Mouse (Mus musculus) midbrain, embryonic 10.5 days (tissue): Measurements from ENCODE around the gene Osbpl3. TPM values are rescaled to one million over a fixed set of nuclear protein-coding genes. Genes with fewer than 3 reads are reported as not detected.

Experiments used
- DNase-seq: peaks from one replicate; pipeline ENCODE4 v3.0.0-alpha.2; 2017; ENCODE audit warnings: low spot score
- H3K27ac ChIP-seq: fragments of 300-500 bp; sonication (generic); replicated peaks from 2 replicates; pipeline ENCODE4 v1.5.1; 2016; ENCODE audit warnings: mild to moderate bottlenecking
- H3K27me3 ChIP-seq: fragments of 300-500 bp; sonication (generic); 2 replicates; pipeline ENCODE4 v1.6.1; 2016; ENCODE audit warnings: low read depth, mild to moderate bottlenecking; ENCODE audit not compliant: poor library complexity, severe bottlenecking
- H3K36me3 ChIP-seq: fragments of 300-500 bp; sonication (generic); 2 replicates; pipeline ENCODE4 v1.6.1; 2016; ENCODE audit warnings: mild to moderate bottlenecking, moderate library complexity
- H3K4me1 ChIP-seq: fragments of 300-500 bp; sonication (generic); 2 replicates; pipeline ENCODE4 v1.6.1; 2016
- H3K4me3 ChIP-seq: fragments of 300-500 bp; sonication (generic); 2 replicates; pipeline ENCODE4 v1.5.1; 2016; ENCODE audit warnings: mild to moderate bottlenecking, moderate library complexity
- H3K9me3 ChIP-seq: fragments of 300-500 bp; sonication (generic); replicated peaks from 2 replicates; pipeline ENCODE4 v1.6.1; 2016; ENCODE audit warnings: mild to moderate bottlenecking
- WGBS: fragments of 180-500 bp; shearing (Covaris S2); methylation state at CpG from one replicate; pipeline ENCODE4 v1.1.7; 2016; 5-methylcytosine and 5-hydroxymethylcytosine counted together
- polyA plus RNA-seq: library from polyadenylated mRNA; unstranded; fragments of >200 nt; fragmentation: Nextera tagmentation; extraction: Ambion mirVana; gene quantifications from 2 replicates; pipeline ENCODE4 v1.2.1, GENCODE M21; 2016

Gene Osbpl3
- polyA plus RNA-seq, 1 experiment from 2014 or later = 7.3 TPM

DNA sequence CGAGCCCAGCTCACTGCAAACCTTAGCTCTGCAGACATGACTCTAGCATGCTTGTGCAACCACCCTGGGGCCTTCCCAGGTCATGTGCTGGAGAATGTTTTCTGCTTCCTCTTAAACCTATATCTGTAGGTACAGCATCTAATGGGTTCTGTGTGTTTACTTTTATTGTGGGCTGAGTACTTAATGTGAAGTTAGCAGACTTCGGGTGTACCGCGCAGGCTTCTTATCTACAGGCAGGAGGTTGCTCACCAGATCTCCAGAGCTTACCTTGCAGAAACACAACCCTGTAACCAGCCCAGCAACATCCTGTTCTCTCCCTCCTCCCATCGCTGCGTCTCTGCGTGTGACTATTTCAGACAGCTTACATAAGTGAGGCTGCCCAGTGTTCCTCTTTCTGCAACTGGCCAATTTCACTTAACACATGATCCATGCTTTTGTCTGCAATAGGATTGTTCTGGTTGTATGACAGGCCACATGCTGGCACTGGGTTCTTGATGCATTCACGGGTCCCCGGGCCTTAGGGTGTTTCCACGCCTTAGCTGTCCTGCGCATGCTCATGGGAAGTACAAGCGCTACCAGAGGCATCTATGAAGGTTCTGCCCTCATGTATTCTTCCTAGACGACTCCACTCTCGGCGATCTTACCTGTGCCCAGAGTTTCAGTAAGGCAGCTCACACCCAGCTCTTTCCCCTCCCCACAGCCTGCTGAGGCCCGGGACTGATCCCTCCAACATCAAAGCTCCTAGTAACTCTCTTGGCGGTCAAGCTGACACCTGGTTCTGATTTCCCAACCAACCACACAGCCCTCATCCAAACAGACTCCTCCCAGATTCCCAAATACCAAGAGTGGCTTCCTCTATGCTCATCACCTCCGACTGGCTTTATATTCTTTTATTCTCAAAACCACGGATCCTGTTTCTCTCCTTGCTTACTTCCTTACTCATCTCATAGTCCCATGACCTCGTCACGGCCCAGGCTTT is 78.0 kb downstream of the Osbpl3 start:
- DNase-seq = no peak
- Histone ChIP-seq H3K4me3 (no peak overlapping the region), H3K4me1 (peaks cover 13% of the 10 kb centered on the region), H3K9me3 (no peaks in the 10 kb centered on the region), H3K36me3 (no peaks in the 10 kb centered on the region), H3K27me3 (no peaks in the 10 kb centered on the region), H3K27ac (no peak overlapping the region)
- WGBS = 85% methylated on average over 21 of the region's 21 CpGs

DNA sequence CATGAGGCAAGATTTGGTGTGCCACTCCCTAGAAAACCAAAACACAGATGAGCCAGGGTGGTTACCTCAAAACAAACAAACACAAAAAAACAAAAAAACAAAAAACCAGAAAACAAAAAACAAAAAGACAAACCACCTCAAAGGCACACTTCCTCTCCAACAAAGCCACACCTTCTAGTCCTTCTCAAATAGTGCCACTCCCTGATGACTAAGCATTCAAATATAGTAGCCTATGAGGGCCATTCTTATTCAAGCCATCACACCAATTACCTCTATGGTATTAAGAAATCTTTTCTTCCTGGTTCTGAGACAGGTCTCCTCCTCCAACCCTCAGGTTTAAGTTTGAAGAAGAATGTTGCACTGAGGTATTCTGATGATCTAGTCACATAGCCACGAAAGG is 79.3 kb downstream of the Osbpl3 start:
- H3K9me3 ChIP-seq = no peaks in the 10 kb centered on the region
- WGBS = 91% methylated on average over 1 of the region's 1 CpGs
- no peak overlapping the region for H3K27ac ChIP-seq

DNA sequence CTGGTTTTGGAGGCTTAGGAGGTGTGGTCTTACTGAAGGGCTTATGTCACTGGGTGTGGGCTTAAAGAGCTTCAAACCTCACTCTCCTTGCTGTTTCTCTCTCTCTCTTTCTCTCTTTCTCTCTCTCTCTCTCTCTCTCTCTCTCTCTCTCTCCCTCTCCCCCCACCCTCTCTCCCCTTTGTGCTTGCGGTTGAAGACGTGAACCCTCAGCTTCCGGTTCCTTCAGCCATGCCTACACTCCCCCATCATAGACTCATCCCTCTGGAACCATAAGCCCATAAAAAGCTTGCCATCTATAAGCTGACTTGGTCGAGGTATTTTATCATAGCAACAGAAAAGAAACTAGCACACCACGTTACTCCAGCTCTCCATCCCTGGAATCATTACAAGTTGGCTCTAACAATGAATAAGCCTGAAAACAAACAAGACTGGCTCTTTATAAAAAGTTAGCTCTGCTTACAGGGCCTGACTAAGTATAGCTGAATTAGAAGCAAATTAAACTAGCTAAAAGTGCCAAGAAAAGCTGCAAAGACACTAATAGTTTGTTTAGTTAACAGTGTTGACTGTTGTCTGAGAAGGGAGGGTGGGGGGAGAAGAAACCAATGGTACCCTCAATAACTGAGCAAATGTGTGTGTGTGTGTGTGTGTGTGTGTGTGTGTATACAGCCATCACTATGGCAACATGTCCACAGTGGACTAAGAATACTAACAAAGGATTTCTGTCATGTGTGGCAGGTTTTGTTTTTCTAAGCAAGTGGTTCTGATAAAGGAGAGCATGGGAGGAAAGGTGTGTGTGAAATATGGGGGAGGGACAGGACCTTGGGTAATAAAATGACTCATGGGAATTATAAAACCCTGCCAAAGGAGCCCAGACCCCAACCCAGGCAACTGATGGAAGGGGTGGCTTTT is 83.2 kb downstream of the Osbpl3 start:
- Histone ChIP-seq H3K4me3 (no peak overlapping the region), H3K9me3 (no peaks in the 10 kb centered on the region), H3K27me3 (no peaks in the 10 kb centered on the region), H3K36me3 (0 out of 2 replicates have a peak, but pooled peaks cover 5% of the 10 kb centered on the region), H3K27ac (peak overlapping the region; percentile 55; the same call in 1 of the 2 replicates), H3K4me1 (peaks cover 17% of the 10 kb centered on the region)
- 84% methylated on average over 5 of the region's 5 CpGs for WGBS
- DNase-seq = no peak

More for the DNA sequence above, 79.3 kb downstream of the Osbpl3 start:
- Histone ChIP-seq H3K4me1 (peaks cover 18% of the 10 kb centered on the region), H3K4me3 (no peak overlapping the region), H3K27me3 (no peaks in the 10 kb centered on the region), H3K36me3 (no peaks in the 10 kb centered on the region)
- no peak for DNase-seq

DNA sequence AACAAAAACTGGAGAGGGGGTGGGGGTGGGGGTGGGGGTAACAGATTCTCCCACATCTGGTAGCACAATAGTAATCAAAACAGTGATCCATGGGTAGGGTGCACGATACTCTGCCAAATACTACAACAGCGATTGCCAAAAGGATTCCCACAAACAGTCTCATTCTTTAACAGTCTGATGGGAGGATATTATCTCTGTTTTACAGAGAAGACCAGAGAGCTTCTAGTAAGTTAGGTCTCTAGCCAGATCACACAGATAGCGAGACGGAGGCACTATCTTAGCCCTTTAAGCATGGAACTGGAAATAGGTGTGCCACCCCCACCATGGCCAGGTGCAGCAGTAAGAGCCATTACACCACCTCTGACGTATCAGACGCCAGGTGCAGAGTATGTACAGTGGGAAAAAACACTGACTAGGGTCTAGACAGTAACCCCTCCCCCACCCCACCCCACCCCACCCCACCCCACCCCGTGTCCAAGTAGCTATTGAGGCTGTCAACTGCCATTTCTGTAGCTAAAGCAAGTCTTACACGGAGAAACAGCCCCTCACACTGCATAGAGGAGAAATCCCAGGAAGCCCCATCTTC is 84.4 kb downstream of the Osbpl3 start:
- WGBS = 91% methylated on average over 8 of the region's 8 CpGs

DNA sequence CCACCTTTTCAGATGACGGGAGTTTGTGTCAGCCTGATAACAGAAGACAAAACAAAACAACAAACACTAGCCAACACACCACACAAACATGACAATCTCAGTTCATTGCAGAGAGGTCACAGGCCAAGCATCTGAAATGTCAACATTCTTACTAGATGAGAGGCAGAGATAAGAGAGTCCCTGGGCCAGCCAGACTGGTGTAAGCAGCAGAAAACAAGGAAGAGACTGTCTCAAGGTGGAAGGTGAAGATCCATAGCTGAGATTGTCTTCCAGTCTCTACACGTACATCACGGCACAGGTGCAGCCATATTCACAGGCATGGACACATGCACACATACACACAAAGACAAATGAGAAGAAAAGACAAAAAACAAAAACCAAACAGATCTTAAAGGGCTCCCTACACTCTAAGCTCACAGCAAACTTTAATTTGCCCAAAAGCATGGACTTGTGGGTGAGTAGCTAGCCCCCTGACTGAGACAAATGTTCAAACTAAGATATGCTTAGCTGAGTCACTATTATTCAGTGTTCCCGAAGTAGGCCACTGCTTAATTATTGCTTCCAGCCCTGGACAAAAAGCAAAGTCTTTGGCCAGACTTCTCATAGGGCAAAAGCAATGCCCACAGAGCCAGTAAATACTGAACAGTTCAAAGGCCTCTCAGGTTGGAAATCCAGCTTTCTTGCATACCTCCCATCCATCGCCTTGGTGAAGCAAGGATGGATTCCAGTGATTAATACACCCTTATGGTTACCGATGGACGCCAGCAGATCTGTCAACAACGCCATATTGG is 87.3 kb downstream of the Osbpl3 start:
- Histone ChIP-seq H3K36me3 (0 out of 2 replicates have a peak, but pooled peaks cover 6% of the 10 kb centered on the region), H3K4me3 (no peak overlapping the region), H3K27me3 (no peaks in the 10 kb centered on the region), H3K27ac (no peak overlapping the region), H3K4me1 (peaks cover 16% of the 10 kb centered on the region), H3K9me3 (no peaks in the 10 kb centered on the region)
- no peak for DNase-seq
- 90% methylated on average over 8 of the region's 8 CpGs for WGBS

More for the DNA sequence above, 84.4 kb downstream of the Osbpl3 start:
- Histone ChIP-seq H3K36me3 (0 out of 2 replicates have a peak, but pooled peaks cover 6% of the 10 kb centered on the region), H3K4me3 (no peak overlapping the region), H3K27ac (no peak overlapping the region), H3K9me3 (no peaks in the 10 kb centered on the region), H3K4me1 (peaks cover 17% of the 10 kb centered on the region), H3K27me3 (no peaks in the 10 kb centered on the region)
- no peak for DNase-seq

DNA sequence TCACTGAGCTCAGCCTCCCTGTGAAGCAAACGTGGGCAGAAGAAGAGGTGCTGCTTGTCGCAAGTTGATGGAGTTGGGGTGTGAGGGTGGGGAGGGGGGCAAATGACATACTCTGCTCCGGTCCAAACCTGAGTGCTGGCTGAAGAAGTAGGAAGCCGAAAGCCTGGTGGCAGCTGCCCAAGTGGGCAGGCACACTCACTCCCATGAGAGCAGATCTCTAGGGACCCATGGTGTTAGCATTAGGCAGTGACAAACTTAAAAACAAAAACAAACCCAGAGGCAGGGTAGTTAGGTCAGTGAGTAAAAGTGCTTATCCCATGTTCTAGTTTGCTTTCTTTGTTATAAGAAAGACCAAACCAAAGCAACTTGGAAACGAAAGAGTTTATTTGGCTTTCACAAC is 88.2 kb downstream of the Osbpl3 start:
- no peak for DNase-seq
- 88% methylated on average over 5 of the region's 5 CpGs for WGBS
- no peaks in the 10 kb centered on the region for H3K27me3 ChIP-seq

DNA sequence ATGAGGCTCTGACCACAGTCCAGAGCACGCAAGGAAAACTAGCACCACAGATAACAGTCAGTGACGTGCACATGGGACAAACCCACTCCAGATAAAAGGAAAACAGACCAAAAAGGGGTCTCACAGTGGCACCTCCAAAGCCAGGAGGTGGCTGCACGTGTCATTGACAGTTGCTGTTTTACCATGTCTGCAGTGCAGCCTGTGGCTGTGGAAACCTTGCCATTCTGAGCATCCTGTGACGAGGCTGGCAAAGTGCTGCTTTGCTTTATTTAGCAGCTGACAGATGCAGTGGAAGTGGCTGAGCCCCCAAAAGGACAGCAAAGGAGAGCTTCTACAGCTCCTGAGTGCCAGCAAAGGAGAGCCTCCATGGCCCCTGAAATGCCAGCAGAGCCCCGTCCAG is 89.3 kb downstream of the Osbpl3 start:
- DNase-seq = no peak

More for the DNA sequence above, 88.2 kb downstream of the Osbpl3 start:
- peaks cover 8% of the 10 kb centered on the region; the same call in 1 of the 2 replicates for H3K4me1 ChIP-seq
- H3K27ac ChIP-seq = no peak overlapping the region
- no peak overlapping the region for H3K4me3 ChIP-seq
- 0 out of 2 replicates have a peak, but pooled peaks cover 6% of the 10 kb centered on the region for H3K36me3 ChIP-seq
- no peaks in the 10 kb centered on the region for H3K9me3 ChIP-seq

DNA sequence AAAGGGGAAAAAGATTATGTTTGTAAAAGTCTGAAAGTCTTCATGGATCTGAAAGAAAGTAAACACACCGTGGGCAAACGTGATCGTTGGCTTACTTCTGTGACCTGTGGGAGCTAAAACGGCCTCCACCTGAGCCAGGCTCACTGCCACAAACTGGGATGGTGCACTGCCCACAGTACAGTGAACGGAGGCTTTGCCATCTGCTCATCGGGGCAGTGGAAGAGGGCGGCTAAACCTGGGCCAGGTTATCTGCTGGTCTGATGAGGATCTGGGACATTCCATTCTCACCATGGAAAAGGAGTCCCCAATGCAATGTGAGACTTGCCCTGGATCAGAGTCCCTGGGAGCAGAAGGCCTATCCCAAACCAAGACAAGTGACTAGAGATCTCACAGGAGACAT is 89.7 kb downstream of the Osbpl3 start:
- no peak for DNase-seq
- Histone ChIP-seq H3K27me3 (no peaks in the 10 kb centered on the region), H3K4me1 (no peaks in the 10 kb centered on the region), H3K27ac (no peak overlapping the region), H3K4me3 (no peak overlapping the region), H3K36me3 (0 out of 2 replicates have a peak, but pooled peaks cover 6% of the 10 kb centered on the region), H3K9me3 (no peaks in the 10 kb centered on the region)
- 94% methylated on average over 7 of the region's 7 CpGs for WGBS

More for the DNA sequence above, 89.3 kb downstream of the Osbpl3 start:
- no peak overlapping the region for H3K4me3 ChIP-seq
- no peak overlapping the region for H3K27ac ChIP-seq
- H3K27me3 ChIP-seq = no peaks in the 10 kb centered on the region
- WGBS = 86% methylated on average over 5 of the region's 5 CpGs
- H3K4me1 ChIP-seq = no peaks in the 10 kb centered on the region
- no peaks in the 10 kb centered on the region for H3K9me3 ChIP-seq
- 0 out of 2 replicates have a peak, but pooled peaks cover 6% of the 10 kb centered on the region for H3K36me3 ChIP-seq

DNA sequence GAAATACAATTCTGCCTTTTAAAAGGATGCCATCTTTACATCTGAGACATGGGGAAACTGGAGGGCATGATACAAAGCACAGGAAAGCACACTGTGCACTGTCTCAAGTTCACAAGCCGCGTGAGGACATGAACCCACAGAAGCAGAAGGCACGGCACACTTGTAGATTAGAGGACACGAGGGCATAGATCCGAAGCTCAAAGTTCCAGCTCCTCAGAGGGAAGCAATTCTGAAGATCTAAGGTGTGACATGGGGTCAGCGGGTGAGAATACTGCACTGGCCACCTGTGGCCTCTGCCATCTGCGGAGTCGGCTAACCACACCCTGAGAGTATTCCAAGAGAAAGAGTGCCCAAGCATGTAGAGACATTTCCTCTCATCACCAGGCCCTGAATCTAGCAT is 91.6 kb downstream of the Osbpl3 start:
- WGBS = 93% methylated on average over 8 of the region's 8 CpGs
- H3K27ac ChIP-seq = no peak overlapping the region
- no peaks in the 10 kb centered on the region for H3K4me1 ChIP-seq
- H3K4me3 ChIP-seq = no peak overlapping the region
- DNase-seq = no peak
- 0 out of 2 replicates have a peak, but pooled peaks cover 6% of the 10 kb centered on the region for H3K36me3 ChIP-seq
- no peaks in the 10 kb centered on the region for H3K9me3 ChIP-seq
- no peaks in the 10 kb centered on the region for H3K27me3 ChIP-seq

DNA sequence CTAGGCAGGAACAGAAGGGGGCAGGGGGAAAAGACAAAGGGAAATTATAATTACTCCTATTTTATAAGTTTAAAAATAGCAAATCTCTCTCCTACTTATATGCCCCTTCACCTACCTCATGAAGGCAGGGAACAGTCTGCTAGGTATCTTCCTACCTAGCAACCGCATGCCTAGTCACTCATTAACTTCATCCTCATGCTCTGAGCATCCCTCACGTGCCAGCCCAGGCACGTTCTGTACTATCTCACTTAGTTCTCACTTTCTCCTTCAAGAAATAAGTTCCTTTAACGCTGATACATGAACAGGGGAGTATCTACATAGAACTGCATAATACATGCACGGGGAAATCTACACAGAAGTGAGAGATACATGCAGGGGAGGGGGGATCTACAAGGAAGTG is 92.6 kb downstream of the Osbpl3 start:
- Histone ChIP-seq H3K4me1 (0 out of 2 replicates have a peak, but pooled peaks cover 2% of the 10 kb centered on the region), H3K9me3 (no peaks in the 10 kb centered on the region), H3K4me3 (no peak overlapping the region), H3K27me3 (no peaks in the 10 kb centered on the region), H3K27ac (no peak overlapping the region), H3K36me3 (0 out of 2 replicates have a peak, but pooled peaks cover 3% of the 10 kb centered on the region)
- 88% methylated on average over 5 of the region's 5 CpGs for WGBS
- no peak for DNase-seq

DNA sequence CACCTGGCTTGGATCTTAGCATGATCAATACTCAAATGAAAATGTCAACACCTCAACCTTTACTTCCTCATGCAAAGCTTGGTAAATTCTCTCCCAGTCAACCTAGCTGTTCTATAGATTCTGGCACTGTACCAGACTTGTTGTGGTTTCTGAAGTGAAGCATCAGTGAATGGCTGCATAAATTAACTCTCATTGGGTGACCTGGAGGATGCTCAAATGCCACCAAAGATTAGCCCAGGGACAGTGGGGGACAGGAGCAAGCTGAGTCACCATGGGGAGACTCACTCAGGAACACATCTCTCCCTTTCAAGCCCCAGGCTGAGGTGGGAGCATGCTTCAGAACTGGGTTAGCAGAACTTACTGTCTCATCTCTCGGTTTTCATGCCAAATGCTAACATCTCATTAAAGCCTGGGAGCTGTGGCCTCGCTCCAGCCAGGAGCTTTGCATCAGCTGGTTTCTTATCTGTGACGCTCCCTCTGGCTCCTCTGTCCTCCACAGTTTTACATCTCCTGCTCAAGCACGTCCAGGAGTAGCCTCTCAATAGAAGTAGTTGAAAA is 93.2 kb downstream of the Osbpl3 start:
- H3K27ac ChIP-seq = no peak overlapping the region
- no peak overlapping the region for H3K4me3 ChIP-seq
- H3K36me3 ChIP-seq = 0 out of 2 replicates have a peak, but pooled peaks cover 1% of the 10 kb centered on the region
- H3K27me3 ChIP-seq = no peaks in the 10 kb centered on the region
- H3K9me3 ChIP-seq = no peaks in the 10 kb centered on the region
- peaks cover 2% of the 10 kb centered on the region; the same call in 1 of the 2 replicates for H3K4me1 ChIP-seq
- DNase-seq = no peak
- 86% methylated on average over 4 of the region's 4 CpGs for WGBS
